ENCODE assay signal across 20 mouse cellular contexts in the genomic region with DNA sequence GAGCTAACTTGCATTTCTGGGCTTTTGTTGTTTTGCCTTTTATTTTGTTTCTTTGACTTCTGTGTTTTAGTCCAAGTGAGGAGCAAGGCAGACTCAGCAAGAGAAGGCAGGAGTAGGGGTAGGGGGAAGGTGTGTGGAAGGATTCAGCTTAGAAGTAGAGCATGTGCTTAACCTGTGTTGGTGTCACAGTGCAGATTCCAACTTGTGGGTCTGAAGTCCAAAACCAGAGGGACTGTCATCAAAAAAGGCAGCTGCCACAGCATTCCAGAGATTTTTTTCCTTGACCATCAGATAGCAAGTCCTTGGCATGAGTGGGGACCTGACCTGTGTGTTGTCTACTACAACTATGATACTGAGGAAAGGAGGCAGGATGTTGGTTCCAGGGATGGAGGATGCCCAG. TPM values are rescaled to one million over a fixed set of nuclear protein-coding genes. Genes with fewer than 3 reads are reported as not detected.
DNase-seq lines count a peak whose midpoint lies in the region; TF ChIP-seq lines count a peak whose summit lies in the region.
"Had no signal": no experiment of that assay in that cellular context is flagged by ENCODE, and none has a peak within 500 bp of the region (broad histone marks: within the 10 kb centered on the region; RNA-seq: fewer than 3 reads in every experiment).

No protein-coding gene starts in this region.

- no peaks in the 10 kb centered on the region for H3K36me3 ChIP-seq in liver, adult 2 months (ENCODE audit: control insufficient read depth, insufficient read depth, low read length)
- H3K36me3 ChIP-seq in macrophage (ENCODE audit: inconsistent target), result peaks cover 4% of the 10 kb centered on the region; the same call in 1 of the 2 replicates
- H3K36me3 ChIP-seq: G1E; midbrain, embryonic 13.5 days had no signal

- TF ChIP-seq POLR2A in liver, adult 2 months (IDR thresholded peaks at IDR 0.05; ENCODE audit: extremely low read depth, insufficient read depth, low read length), result no peak

- H3K9ac ChIP-seq in liver, adult 2 months (ENCODE audit: low read depth, low read length), result no peak overlapping the region
- H3K9ac ChIP-seq: forebrain, embryonic 13.5 days; hindbrain, embryonic 14.5 days; midbrain, embryonic 13.5 days had no signal

- H3K27me3 ChIP-seq in liver, adult 2 months (ENCODE audit: control insufficient read depth, insufficient read depth, low read length), result no peaks in the 10 kb centered on the region
- H3K27me3 ChIP-seq: forebrain, embryonic 13.5 days; midbrain, embryonic 13.5 days had no signal

- peak; percentile 82 for DNase-seq in liver, adult 2 months (ENCODE audit: extremely low read depth, low read depth, low spot score)
- DNase-seq in liver, result no peak
- peak; percentile 55 for DNase-seq in Muller cell, postnatal 12 days (ENCODE audit: inconsistent ontology term)
- DNase-seq in yolk sac, embryonic 10.5 days (ENCODE audit: low spot score), result peak; percentile 55
- DNase-seq in cerebellum, adult 9-11 months, result no peak
- DNase-seq in right cerebral cortex, postnatal 4 days, result no peak
- DNase-seq: adrenal gland, postnatal 25 days; gastrocnemius, postnatal 14 days; heart, postnatal 36 days; left cerebral cortex, postnatal 4 days; lung, adult 2 months; right cerebral cortex, postnatal 14 days had no signal

- peaks cover 6% of the 10 kb centered on the region for H3K4me1 ChIP-seq in liver, adult 2 months (ENCODE audit: control insufficient read depth, insufficient read depth, low read length)
- H3K4me1 ChIP-seq: forebrain, embryonic 13.5 days; midbrain, embryonic 13.5 days had no signal

- TF ChIP-seq CTCF in liver, adult 2 months (IDR thresholded peaks at IDR 0.05; ENCODE audit: low read depth, low read length), result no peak

- peak overlapping the region; percentile 11 for H3K27ac ChIP-seq in liver, adult 2 months (replicated peaks; ENCODE audit: insufficient read depth, low read depth, low read length)
- H3K27ac ChIP-seq in macrophage, result peak overlapping the region; percentile 33
- H3K27ac ChIP-seq: forebrain, embryonic 13.5 days; hindbrain, embryonic 14.5 days; kidney, postnatal 0 days; midbrain, embryonic 13.5 days had no signal

- no peaks in the 10 kb centered on the region for H3K79me2 ChIP-seq in liver, adult 2 months (ENCODE audit: control insufficient read depth, insufficient read depth, low read length)
- no peaks in the 10 kb centered on the region for H3K79me2 ChIP-seq in macrophage (ENCODE audit: inconsistent target)

- H3K4me3 ChIP-seq in liver, adult 2 months (ENCODE audit: insufficient read depth, low read depth, low read length), result no peak overlapping the region
- no peak overlapping the region for H3K4me3 ChIP-seq in macrophage (ENCODE audit: inconsistent target)
- H3K4me3 ChIP-seq: erythroblast, embryonic 14.5 days; forebrain, embryonic 13.5 days; heart, adult 2 months; midbrain, embryonic 13.5 days had no signal

RNA-seq across cellular contexts. Expression of a gene that starts 50.6 kb away (rescaled TPM):
- 4.1 and 5.6 TPM in 2 replicates for total RNA-seq in liver, adult 2 months (2014; rRNA removed)
- 2.8 and 3.4 TPM in 2 replicates for polyA plus RNA-seq in liver, adult 2 months (2012; rRNA removed)
- 10 to 100 TPM in 10 of 26 experiments, 1 to 10 TPM in 15, under 1 TPM in 1; 0.18 to 15.3 (median 7.6) TPM for total RNA-seq in macrophage (2018; cell fraction: chromatin; rRNA removed)
- total RNA-seq in macrophage (2018; cell fraction: cytosol; rRNA removed), result 1 to 10 TPM; 2.1 to 5.9 (median 4.0) TPM
- 10 to 100 TPM in 3 of 26 experiments, 1 to 10 TPM in 22, under 1 TPM in 1; 0.44 to 12.4 (median 3.7) TPM for total RNA-seq in macrophage (2018; cell fraction: nucleus; rRNA removed)
- polyA plus RNA-seq in macrophage (2018), result 5.4 to 9.0 TPM (median 7.2 TPM) in 3 replicates

Comparison
In these comparisons a context has a peak if more than half of its experiments do, and no peak if none do; other contexts are left out.
1. DNase-seq: peak in liver, adult 2 months (single experiment), Muller cell, postnatal 12 days (single experiment) and yolk sac, embryonic 10.5 days (single experiment); none in liver (single experiment), cerebellum, adult 9-11 months (single experiment) and right cerebral cortex, postnatal 4 days (single experiment).